Mouse (Mus musculus): ENCODE measurements at regions not wholly inside any gene's neighbourhood (a gene's known extent, or its start where the extent isn't known, plus 50 kb on each side); places are given as distances from the start of the nearest gene placed in this dataset.
A peak's percentile ranks its signal among the peaks of the same experiment; 100 is the strongest.

DNA sequence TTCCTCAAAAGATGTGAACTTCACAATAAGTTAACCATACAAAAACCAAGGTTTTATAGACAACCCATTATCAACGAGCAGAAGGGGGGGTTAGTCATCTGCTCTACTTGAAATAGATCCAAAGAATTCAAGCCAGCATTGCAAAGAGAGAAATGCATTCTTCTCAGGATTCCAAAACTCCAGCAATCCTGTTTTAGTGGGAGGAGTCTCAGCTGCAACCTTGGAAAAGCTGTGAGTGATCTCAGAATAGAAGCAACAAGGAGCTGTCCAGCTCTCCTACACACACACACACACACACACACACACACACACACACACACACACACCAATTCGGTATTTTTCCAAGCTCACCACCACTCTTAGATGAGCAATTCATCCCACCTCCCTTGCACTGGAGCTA lies 149.0 kb upstream of the BC052040 start:
- no peak for DNase-seq (ENCODE audit: low read depth, low spot score)

DNA sequence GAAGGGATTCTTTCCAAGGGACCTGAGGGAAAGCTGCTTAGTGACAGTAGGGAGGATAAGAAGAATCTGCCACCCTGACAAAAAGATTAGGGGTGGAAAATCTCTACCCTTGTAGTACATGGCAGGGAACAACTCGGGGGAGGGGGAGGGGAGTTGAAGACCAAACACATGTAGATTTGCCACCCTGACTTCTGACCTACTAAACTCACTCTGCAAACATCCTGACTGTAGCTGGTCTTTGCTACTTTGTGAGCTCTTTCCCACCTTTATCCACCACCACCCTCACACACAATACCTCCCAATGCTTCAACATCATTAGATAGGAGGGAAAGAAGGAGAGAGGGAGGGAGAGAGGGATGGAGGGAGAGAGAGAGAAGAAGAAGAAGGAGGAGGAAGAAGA lies 140.4 kb upstream of the BC052040 start:
- peak; percentile 4 for DNase-seq (ENCODE audit: low read depth, low spot score)

DNA sequence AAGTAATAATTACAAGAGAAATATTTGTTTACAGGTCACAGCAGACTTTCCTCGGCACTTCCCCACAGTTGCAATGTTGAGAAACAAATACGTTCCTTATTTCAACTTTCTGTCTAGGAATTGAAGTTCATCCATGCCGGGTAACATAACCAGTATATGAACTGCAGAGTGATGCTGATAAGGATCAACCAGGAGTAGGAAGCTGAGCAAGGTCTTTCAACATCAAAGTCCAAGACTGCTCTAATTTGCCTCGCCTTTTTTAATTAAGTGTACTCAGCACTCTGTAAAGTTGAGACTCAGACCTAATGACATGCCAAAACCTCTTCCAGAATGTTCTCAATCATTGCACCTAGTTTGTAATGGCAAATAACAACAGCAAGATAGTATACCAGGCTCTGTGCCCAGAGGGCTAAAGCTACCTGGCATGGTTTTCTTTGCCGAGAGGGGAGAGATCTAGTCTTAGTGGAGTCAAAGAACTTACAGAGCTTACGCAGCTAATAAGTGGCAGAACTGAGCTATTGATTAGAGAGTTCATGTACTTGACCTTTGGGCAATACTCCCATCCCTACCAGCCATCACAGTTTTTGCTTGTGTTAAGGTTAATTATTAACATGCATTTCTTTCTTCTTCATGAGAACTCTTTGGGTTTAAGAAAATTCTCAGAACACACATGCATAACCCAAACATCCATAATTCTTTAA lies 131.6 kb upstream of the BC052040 start:
- no peak for DNase-seq (ENCODE audit: low read depth, low spot score)

DNA sequence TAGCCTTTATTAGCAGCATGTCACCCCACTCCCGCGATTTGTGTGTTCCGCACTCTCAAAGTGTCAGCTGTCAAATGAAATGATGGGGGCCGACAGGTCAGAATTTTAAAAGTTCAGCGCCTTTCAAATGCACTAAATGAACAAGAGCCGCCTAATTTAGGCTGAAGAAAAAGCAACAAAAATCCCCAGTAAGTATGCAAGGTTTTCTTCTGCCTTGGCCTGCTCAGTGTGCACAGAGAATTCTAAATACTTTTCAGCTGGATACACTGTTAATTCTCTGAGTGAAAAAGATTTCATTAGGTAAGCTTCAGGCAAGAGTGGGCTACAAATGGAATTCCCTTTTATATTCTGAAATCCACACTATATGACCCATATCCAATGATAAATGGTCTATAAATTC lies 125.9 kb upstream of the BC052040 start:
- no peak for DNase-seq (ENCODE audit: low read depth, low spot score)

DNA sequence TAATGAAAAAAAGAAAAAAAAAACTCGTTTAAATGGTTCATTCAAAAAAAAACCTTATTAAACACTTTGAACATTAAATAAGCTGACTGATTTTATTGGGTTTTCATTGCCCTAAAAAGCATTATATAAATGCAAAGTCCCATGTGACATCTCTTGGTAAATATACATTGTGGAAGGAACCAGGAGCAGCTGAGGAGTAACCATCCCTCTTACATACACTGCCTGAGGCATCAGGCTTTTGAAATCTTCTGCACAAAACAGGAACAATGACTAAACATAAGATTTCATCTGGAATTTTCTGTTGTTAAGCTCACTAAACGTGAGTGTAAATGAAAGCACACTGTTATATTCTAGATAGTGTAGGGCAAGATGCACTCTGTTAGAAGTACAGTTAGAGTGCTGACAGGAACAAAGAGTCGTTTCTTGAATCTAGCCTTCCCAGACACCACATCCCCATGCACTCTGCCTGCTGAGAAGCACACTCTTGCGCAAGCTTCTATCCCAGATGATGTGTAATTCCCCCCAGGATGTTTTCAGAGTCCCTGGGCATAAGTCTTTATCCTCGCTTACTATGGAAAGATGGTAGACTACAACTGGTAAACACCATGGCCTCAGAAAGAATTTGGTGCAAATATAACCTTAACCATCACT lies 125.0 kb upstream of the BC052040 start:
- no peak for DNase-seq (ENCODE audit: low read depth, low spot score)

DNA sequence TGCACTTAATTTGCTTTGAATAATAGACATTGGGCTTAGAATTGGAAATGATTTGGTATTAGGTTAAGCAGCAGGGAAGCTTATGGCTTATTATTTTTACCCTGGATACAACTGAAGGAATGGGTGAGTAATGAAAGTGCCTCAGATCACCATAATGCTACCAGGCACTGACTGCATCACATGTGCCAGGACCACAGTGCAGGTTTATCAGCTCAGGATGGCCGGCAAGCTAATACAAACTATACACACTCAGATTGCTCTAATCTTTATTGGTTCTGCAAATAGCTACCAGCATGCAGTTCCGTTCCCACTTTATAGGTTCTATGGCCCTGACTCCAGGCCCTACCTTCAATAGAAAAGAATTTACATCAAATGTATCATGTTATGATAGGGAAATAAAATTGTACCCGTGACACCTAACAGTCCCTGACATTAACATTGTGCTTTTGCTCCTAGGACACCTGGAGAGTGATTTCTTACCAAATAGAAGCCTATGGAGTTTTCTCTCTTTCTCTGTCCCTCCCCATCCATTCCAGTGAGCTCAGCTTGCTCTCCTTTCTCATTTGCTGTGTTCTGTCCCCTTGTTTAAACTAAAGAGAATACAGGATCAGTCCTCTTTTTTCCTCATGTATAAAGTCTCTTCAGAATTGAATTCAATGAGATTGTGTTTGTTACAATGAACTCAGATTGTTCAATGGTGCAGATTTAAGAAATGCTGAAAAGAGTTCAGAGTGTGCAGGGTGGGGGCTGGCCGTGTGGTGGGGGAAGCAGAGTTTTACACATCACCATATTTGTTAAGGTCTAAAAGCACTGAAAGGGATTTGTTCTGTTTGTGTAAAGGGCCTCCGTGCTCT lies 121.3 kb upstream of the BC052040 start:
- no peak for DNase-seq (ENCODE audit: low read depth, low spot score)

DNA sequence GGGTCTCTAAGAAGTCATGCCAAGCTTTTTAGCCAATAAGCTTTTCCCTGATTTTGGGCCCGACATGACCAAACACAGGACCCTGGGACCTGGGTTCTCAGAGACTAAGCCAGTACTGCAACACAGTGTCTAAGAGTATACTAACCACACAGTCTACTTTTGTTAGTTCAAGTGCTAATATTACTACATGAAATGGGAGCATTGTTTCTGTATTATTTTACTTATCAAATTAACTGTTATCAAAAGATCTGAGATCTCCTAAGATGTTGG lies 120.7 kb upstream of the BC052040 start:
- no peak for DNase-seq (ENCODE audit: low read depth, low spot score)

DNA sequence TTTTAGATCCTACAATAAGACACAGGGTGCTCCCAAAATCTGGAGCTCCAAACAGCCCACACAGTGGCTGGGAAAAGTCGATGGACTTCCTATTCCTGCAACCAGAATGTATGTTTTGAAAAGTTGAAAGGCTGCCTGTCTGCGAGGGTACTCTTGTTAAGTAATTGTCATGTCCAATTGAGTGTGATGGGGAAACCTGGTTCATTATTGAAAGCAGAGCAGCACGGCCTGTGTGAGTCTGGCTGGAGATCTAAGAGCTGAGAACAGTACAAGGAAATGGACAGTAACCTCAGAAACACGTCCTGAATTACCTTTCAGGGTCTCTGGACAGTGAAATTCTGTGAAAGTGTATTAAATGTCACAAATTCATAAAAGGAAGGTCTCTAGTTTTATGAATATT lies 115.3 kb upstream of the BC052040 start:
- DNase-seq (ENCODE audit: low read depth, low spot score) = no peak

DNA sequence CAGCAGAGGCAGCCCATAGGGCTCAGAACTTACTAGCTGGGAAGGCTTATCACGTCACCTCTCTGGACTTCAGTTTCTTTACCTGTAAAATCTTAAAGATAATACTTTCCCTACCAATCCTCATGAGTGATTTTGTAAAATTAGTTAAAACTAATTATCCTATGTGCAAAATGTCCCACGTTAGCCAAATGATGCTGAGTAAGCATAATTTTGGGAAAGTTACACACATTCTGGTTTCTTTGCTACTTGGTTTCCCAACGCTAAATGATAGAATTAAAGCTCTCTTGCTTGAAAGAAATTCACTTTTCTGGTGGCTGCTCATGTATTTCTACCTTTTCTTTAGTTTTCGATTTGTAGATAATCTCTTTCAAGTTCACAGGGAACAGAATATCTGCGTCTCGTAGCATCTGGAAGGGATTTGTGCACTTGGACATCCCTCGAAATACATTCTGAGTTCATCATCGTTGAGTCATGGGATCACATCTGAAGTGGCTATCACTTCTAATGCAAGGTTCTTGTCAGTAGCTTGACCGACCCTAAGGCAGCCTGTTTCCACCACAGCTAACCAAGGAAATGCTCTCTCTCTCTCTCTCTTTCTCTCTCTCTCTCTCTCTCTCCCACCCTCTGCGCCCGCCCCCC lies 114.3 kb upstream of the BC052040 start:
- no peak for DNase-seq (ENCODE audit: low read depth, low spot score)

DNA sequence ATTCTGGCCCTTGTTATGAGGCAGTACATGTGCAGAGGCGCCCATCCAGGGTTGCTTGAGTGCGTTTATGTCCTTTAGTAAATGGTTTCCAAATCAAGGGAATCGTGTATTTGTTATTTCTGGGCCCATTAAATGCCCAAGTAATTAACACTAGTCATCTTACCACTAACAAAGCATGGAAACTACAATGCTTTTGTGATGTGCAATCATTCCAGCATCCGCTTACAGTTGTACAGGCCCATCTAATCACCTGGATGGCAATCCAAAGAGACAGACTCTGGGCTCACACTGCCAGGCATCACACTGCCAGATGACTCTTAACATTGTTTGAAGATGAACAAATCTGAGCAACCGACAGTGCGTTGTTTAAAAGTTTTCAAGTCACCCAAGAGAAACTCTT lies 113.6 kb upstream of the BC052040 start:
- no peak for DNase-seq (ENCODE audit: low read depth, low spot score)

DNA sequence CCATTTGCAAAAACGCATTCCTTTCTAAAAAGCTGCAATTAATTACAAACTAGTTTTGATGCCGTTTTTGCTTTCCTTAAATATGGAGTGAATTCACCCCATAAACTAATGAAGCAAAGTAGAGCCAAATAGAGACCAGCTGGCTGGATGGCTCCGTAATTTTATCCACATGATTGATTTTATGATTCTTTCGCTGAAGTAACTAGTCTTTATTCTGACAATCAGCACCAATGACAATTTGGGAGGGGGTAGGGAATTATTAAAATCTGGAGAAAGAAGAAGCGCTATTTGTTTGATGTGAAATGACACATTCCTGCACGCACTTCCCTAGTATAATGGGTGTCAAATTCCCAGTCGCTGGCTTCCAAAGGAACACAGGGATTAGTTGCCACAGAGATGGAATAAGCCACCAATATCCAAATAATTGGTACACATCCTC lies 113.0 kb upstream of the BC052040 start:
- no peak for DNase-seq (ENCODE audit: low read depth, low spot score)

DNA sequence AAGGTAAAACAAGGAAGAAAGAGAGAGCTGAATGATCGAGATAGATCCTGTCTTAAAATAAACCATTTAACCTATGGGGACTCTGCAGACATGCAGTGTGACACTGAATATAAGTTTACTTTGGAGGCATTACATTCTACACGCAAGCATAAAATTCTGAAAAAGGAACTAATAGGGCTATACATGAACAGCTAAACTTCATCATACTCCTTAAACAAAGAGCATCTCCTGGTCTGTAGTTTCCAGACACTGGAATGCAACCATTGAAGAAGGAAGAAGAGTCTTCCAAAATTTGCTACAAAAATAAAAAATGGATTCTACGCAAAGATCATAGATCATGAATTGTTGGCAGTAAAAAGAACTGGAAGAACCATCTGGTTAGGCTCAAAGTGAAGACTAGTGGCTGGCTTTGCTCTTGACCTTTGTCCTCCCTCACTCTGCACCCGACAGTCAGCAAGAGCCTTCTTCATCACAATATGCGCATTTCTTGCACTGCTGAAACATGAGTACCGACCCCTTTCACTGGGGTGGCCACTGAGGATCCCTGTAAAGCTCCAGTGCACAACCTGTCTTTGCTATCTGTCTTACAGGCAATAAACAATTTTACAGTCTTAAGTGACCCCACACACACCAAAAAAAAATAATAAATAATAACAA lies 112.2 kb upstream of the BC052040 start:
- no peak for DNase-seq (ENCODE audit: low read depth, low spot score)

DNA sequence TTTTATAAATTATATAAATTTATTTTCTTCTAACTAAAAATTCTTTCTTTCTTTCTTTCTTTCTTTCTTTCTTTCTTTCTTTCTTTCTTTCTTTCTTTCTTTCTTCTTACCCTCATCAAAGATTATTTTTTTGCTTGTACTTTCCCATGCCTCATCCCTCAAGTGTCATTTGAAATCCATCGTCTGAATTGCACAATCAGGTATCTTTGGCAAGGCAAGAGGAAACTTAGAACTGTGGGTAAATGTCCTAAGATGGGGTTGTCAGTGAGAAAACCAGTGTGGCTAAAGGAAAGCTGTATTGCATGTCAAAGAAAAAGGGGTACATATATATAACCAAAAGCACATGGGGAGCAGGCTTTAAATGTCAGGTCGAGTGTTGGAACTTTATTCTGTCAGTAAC lies 109.1 kb upstream of the BC052040 start:
- no peak for DNase-seq (ENCODE audit: low read depth, low spot score)

DNA sequence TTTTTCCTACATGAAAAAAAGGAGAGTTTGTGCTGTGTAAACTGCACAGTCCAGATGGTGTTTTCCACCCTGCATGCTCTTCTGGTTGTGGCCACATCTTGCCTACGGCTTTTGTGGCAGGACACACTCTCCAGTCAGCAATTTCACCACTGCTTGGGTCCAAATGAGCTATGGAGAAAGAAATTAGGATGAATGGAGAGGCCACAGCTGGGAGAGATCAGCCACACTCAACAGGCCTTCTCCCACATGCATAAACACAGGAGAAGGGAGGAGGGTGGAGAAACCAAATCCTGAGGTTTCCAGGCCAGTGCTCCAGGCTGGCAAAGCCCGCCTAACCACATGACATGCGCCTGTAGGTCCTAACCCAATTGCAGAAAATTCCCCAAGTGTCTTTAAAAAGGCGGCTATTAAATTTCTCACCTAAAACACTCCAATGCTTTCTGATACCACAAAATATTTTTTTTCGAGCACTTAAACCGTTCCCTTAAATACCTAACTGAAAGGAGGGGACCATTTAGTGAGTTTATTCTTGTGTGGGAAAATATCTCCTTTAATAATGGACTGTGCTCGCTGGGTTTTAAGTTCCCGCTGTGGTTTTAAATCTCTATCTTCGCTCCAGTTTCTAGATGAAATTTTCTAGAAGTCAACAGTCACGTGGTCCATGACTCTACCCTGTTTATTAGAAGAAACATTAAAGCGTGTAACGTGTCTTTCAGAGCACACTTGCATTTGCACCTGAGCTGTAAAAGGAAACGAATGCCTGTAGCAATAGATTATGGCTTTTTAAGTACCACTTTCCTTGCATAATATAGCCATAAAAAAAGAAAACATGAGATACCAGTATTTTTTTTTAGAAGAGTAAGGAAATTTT lies 97.9 kb upstream of the BC052040 start:
- DNase-seq (ENCODE audit: low read depth, low spot score) = no peak

DNA sequence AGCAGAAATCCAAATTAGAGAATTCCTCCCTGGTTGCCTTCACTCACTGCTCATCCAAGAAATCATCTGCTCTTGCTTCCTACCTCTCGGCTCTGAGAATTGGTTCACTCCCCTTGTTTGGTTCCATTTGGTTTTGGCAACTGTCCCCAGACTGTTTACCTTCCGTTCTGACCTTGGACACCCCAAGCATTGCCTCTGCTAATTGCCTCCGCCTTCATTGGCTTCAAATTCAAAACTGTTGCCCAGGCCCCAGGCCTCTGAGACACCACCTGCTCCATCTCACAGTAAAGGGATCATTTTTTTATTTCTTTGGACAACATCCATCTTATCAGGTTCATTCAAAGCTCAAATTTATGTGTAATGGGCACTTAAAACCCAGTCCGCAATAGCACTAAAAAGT lies 93.1 kb upstream of the BC052040 start:
- DNase-seq (ENCODE audit: low read depth, low spot score) = no peak

DNA sequence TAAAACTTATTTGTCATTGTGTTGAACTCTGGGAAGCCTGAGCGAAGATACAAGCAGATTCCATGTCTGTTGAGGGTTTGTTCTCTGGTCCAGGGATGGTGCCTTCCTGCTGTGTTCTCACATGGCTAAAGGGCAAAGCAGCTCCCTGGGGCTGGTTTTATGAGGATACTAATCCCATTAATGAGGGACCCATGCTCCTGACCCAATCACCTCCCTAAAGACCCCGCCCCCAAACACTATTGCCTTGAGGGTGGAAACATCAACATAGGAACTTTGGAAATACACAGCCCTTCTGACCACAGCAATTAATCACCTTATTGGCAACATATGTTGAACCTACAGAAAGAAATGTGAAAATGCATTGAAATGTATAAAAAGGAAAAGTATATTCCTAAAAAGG lies 88.5 kb upstream of the BC052040 start:
- no peak for DNase-seq (ENCODE audit: low read depth, low spot score)

DNA sequence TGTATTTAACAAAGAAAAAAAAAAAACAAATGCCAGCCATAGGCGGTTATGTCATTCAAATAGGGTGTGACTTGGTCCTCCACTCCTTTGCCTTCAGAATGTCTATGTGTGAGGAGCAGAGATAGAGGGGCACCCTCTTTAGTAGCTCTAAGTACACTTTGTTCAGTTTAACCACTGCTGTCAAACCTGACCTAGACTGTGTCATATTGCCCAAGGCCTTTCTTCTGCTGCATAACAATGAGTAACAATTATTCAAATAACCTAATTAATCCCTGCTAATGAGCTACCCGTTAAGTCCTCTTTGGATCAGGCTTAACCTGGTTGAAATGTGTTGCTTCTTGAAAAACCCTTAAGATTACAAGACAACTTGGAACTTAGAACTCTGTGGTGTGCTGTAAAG lies 81.6 kb upstream of the BC052040 start:
- no peak for DNase-seq (ENCODE audit: low read depth, low spot score)

DNA sequence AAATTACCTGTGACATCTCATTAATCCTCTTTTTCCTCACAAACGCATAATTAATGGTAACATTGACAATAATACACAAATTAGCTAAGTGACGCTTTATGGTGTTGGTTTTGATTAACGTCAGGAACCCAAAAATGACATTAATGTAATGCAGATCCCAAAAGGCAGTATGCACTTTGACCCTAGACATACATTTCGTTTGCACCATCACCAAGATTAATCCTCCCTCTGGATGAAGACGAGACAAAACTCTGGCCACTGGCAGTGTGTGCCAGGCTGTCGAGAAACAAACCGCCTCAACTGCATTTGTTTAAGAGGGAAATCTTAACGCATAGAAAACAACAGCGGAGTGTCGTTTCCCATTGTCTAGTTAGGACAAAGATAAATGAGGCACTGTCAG lies 72.0 kb upstream of the BC052040 start:
- no peak for DNase-seq (ENCODE audit: low read depth, low spot score)

DNA sequence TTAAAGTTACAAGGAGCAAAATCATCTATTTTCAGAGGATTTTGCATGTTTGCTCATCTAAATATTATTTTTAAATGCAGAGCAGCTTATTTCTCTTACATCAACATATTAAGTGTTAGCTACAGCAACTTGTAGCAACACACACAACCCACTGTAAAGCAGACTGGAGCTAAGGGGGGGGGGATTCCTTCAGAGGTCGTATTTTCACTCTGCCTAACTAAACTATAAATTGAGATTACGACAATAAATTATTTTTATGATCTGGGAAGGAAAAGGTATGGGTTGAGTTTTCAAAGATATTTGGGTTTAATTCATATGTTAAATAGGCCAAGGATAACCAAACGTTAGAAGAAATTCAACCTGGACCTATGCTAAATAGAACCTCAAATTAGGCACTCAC lies 70.4 kb upstream of the BC052040 start:
- no peak for DNase-seq (ENCODE audit: low read depth, low spot score)

DNA sequence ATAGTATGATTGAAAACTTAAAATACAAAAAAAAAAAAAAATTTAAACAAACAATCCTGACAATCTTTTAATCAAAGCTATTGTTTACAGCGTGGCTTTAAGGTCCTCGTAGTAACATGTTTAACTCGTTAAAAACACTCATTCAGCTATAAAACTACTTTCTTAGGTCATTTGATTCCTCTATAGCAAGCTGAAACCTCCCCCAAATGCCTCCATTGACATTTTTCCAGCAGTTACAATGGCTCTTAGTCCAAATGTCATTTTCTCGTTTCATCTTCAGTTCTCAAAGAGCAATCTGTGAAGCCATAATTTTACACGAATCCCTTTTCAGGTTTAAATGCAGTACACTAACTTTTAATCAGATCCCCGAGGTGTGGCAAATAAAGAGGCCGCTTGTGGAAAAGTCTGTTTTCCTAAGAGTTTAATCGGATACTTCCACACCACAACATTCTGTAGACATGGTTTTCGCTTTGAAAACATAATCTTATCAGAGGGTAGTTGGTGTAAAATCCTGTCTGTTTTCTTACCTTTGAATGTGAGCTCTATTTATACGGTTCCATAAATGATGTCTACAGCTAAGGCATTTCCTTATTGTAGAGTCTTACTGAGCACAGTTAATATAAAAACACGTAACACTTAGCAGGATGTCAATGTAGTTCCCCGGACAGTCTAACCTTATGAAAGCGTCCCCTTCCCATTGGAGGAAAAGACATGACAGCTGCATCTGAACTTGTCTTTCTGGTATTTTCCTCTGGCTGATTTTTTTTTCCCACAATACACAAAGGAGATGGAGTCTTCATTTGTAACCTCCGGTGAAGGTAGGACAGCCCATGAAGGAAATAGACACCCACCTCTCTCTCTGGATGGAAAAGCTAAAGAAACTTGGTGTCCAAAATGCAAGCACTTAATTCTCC lies 69.6 kb upstream of the BC052040 start:
- no peak for DNase-seq (ENCODE audit: low read depth, low spot score)
